Mouse (Mus musculus): ENCODE measurements around the gene Rnase11. TPM values are rescaled to one million over a fixed set of nuclear protein-coding genes. Genes with fewer than 3 reads are reported as not detected.

The Rnase11 gene
- total RNA-seq, 2 experiments from 2014 or later: not detected

- no peak; the same call in 1 of the 2 replicates for ATAC-seq (replicated peaks; ENCODE audit: low FRiP score, poor library complexity, severe bottlenecking)
These were observed 32.9 kb upstream of the Rnase11 start for GRCm38 (mm10) chr14:51082599-51083581.

GRCm38 (mm10) chr14:51081035-51081434, 31.1 kb upstream of the Rnase11 start:
- ATAC-seq (replicated peaks; ENCODE audit: low FRiP score, poor library complexity, severe bottlenecking): no peak

- no peak for ATAC-seq (replicated peaks; ENCODE audit: low FRiP score, poor library complexity, severe bottlenecking)
These were observed 29.2 kb upstream of the Rnase11 start for GRCm38 (mm10) chr14:51079180-51079579.

GRCm38 (mm10) chr14:51074335-51074734, 24.4 kb upstream of the Rnase11 start, which contains the start of gene Olfr750:
TSS of gene Olfr750 (minus strand) at chr14:51074435.
- ATAC-seq (replicated peaks; ENCODE audit: low FRiP score, poor library complexity, severe bottlenecking): no peak

GRCm38 (mm10) chr14:51069617-51070016, 19.7 kb upstream of the Rnase11 start:
- no peak for ATAC-seq (replicated peaks; ENCODE audit: low FRiP score, poor library complexity, severe bottlenecking)

- no peak for ATAC-seq (replicated peaks; ENCODE audit: low FRiP score, poor library complexity, severe bottlenecking)
These were observed 19.0 kb upstream of the Rnase11 start for GRCm38 (mm10) chr14:51068956-51069355.

- no peak for ATAC-seq (replicated peaks; ENCODE audit: low FRiP score, poor library complexity, severe bottlenecking)
These were observed 10.8 kb upstream of the Rnase11 start for GRCm38 (mm10) chr14:51060761-51061160.

- no peak for ATAC-seq (replicated peaks; ENCODE audit: low FRiP score, poor library complexity, severe bottlenecking)
These were observed 7.5 kb upstream of the Rnase11 start, which contains the start of gene Rnase12 for GRCm38 (mm10) chr14:51057401-51057831. TSS of gene Rnase12 (minus strand) at chr14:51057661.

GRCm38 (mm10) chr14:51054243-51055237, 4.6 kb upstream of the Rnase11 start:
- ATAC-seq (replicated peaks; ENCODE audit: low FRiP score, poor library complexity, severe bottlenecking): no peak

- no peak for ATAC-seq (replicated peaks; ENCODE audit: low FRiP score, poor library complexity, severe bottlenecking)
These were observed 3.2 kb upstream of the Rnase11 start for GRCm38 (mm10) chr14:51053176-51053575.

- no peak for ATAC-seq (replicated peaks; ENCODE audit: low FRiP score, poor library complexity, severe bottlenecking)
These were observed 2.0 kb upstream of the Rnase11 start for GRCm38 (mm10) chr14:51051941-51052340.

- no peak for ATAC-seq (replicated peaks; ENCODE audit: low FRiP score, poor library complexity, severe bottlenecking)
These were observed 2.1 kb downstream of the Rnase11 start for GRCm38 (mm10) chr14:51047846-51048245.

GRCm38 (mm10) chr14:51041769-51042168, 8.2 kb downstream of the Rnase11 start, which contains the start of gene Rnase9:
TSS of gene Rnase9 (minus strand) at chr14:51041869.
- ATAC-seq (replicated peaks; ENCODE audit: low FRiP score, poor library complexity, severe bottlenecking): no peak

- ATAC-seq (replicated peaks; ENCODE audit: low FRiP score, poor library complexity, severe bottlenecking): no peak
These were observed 13.7 kb downstream of the Rnase11 start for GRCm38 (mm10) chr14:51036214-51036613.

GRCm38 (mm10) chr14:51035206-51035605, 14.8 kb downstream of the Rnase11 start:
- no peak for ATAC-seq (replicated peaks; ENCODE audit: low FRiP score, poor library complexity, severe bottlenecking)

GRCm38 (mm10) chr14:51027387-51028155, 22.4 kb downstream of the Rnase11 start:
- no peak for ATAC-seq (replicated peaks; ENCODE audit: low FRiP score, poor library complexity, severe bottlenecking)

GRCm38 (mm10) chr14:51026391-51027133, 23.4 kb downstream of the Rnase11 start:
- peak; percentile 88 for ATAC-seq (replicated peaks; ENCODE audit: low FRiP score, poor library complexity, severe bottlenecking)

GRCm38 (mm10) chr14:51024820-51025219, 25.1 kb downstream of the Rnase11 start:
- no peak for ATAC-seq (replicated peaks; ENCODE audit: low FRiP score, poor library complexity, severe bottlenecking)
